Mouse (Mus musculus): ENCODE data around the gene Fbxw4. TPM values are rescaled to one million over a fixed set of nuclear protein-coding genes. Genes with fewer than 3 reads are reported as not detected.
A peak's percentile ranks its signal among the peaks of the same experiment; 100 is the strongest.

The Fbxw4 gene
- polyA plus RNA-seq, 1 experiment from 2014 or later, result 5.9 TPM

DNA sequence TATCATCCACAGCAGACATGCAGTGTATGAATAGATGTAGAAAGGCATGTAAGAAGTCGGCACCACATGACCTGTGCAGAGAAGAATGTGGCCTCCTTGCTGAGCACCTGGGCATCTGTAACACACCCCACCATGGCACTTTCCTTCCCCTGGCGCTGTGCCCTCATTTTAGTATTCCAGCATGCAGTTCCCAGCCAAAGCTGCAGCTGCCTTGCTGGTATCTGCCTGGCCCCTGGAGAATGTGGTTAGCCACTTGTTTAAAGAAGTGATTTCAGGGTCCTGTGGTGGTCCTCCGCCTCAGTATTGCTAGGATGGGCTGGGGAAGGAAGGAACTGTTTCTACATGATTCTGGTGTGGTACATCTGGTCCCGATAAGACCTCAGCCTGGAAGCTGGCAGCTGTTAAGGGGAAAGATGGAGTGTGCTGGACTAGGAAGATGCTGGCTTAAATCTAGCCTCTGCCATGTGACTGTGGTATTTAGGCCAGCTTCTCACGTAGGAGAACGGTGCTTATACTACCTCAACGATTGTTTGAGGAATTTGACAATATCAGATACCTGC is 85.7 kb downstream of the Fbxw4 start:
- peaks cover 3% of the 10 kb centered on the region; the same call in 1 of the 2 replicates for H3K4me1 ChIP-seq (replicated peaks; ENCODE audit: insufficient read depth, low read length)
- no peak overlapping the region for H3K4me3 ChIP-seq (replicated peaks; ENCODE audit: low read depth, low read length)
- H3K27me3 ChIP-seq (ENCODE audit: insufficient read depth, low read length), result no peaks in the 10 kb centered on the region
- TF ChIP-seq CTCF (IDR thresholded peaks at IDR 0.05; ENCODE audit: low read depth), result no peak
- ATAC-seq (replicated peaks; ENCODE audit: low FRiP score, low read depth), result no peak
- H3K9me3 ChIP-seq (replicated peaks; ENCODE audit: low read length), result no peaks in the 10 kb centered on the region
- no peak for DNase-seq (ENCODE audit: low spot score)
- no peak overlapping the region for H3K4me2 ChIP-seq (ENCODE audit: low read length)
- H3K27ac ChIP-seq, result no peak overlapping the region
- peaks cover 25% of the 10 kb centered on the region for H3K36me3 ChIP-seq (ENCODE audit: insufficient read depth, low read length)
- H3K9ac ChIP-seq (ENCODE audit: low read depth, low read length), result no peak overlapping the region
- 77% methylated on average over 7 of the region's 7 CpGs for WGBS

DNA sequence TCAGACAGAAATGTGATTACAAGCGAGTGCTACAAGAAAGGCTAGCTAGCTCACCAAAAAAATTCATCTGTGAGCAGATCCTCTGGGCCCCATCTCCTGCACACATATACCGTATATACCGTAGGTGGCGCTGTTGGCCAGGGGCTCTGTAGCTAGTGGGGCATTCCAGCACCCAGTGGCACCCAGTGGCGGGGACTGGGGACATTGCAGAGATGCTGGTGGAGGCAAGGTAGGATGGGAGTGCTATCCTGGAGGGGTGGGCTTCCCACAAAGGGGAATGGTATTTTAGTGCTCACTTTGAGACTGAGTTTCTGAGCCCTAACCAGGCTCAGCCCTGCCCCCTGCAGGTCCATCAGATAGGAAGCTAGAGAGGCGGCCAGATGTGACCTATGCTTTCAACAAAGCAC is 86.2 kb downstream of the Fbxw4 start:
- ATAC-seq (replicated peaks; ENCODE audit: low FRiP score, low read depth) (peak; percentile 60; the same call in 1 of the 2 replicates), DNase-seq (ENCODE audit: low spot score) (peak; percentile 91)
- Histone ChIP-seq H3K27me3 (ENCODE audit: insufficient read depth, low read length) (no peaks in the 10 kb centered on the region), H3K36me3 (ENCODE audit: insufficient read depth, low read length) (peaks cover 20% of the 10 kb centered on the region), H3K9ac (ENCODE audit: low read depth, low read length) (no peak overlapping the region), H3K4me1 (replicated peaks; ENCODE audit: insufficient read depth, low read length) (peaks cover 3% of the 10 kb centered on the region; the same call in 1 of the 2 replicates), H3K9me3 (replicated peaks; ENCODE audit: low read length) (no peaks in the 10 kb centered on the region), H3K4me3 (replicated peaks; ENCODE audit: low read depth, low read length) (no peak overlapping the region), H3K27ac (no peak overlapping the region), H3K4me2 (ENCODE audit: low read length) (no peak overlapping the region)
- 20% methylated on average over 6 of the region's 6 CpGs for WGBS
- peak; percentile 95 for TF ChIP-seq CTCF (IDR thresholded peaks at IDR 0.05; ENCODE audit: low read depth)

DNA sequence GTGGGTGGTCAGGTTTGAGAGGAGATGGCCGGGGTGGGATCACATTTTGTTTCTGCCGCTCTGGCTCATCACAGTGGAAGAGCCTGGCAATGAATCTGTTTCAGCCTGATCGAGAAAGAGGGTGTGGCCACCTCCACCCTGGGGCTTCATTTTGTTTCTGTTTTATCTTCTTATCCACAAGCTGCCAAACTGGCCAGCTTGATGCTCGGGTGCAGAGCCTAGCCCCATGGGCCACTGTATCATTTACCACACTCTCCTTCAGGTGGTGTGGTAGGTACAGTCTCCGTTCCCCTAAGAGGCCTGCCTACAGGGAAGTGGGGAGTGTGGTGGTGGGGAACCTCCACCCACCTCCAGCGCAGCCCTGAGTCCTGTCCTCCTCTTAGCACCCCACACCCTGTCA is 87.1 kb downstream of the Fbxw4 start:
- Histone ChIP-seq H3K27ac (no peak overlapping the region), H3K4me3 (replicated peaks; ENCODE audit: low read depth, low read length) (no peak overlapping the region), H3K9me3 (replicated peaks; ENCODE audit: low read length) (no peaks in the 10 kb centered on the region), H3K9ac (ENCODE audit: low read depth, low read length) (no peak overlapping the region), H3K36me3 (ENCODE audit: insufficient read depth, low read length) (peaks cover 12% of the 10 kb centered on the region), H3K4me2 (ENCODE audit: low read length) (no peak overlapping the region), H3K4me1 (replicated peaks; ENCODE audit: insufficient read depth, low read length) (peaks cover 3% of the 10 kb centered on the region; the same call in 1 of the 2 replicates), H3K27me3 (ENCODE audit: insufficient read depth, low read length) (no peaks in the 10 kb centered on the region)
- DNase-seq (ENCODE audit: low spot score) (no peak), ATAC-seq (replicated peaks; ENCODE audit: low FRiP score, low read depth) (no peak)
- no peak for TF ChIP-seq CTCF (IDR thresholded peaks at IDR 0.05; ENCODE audit: low read depth)
- WGBS, result 83% methylated on average over 6 of the region's 6 CpGs

DNA sequence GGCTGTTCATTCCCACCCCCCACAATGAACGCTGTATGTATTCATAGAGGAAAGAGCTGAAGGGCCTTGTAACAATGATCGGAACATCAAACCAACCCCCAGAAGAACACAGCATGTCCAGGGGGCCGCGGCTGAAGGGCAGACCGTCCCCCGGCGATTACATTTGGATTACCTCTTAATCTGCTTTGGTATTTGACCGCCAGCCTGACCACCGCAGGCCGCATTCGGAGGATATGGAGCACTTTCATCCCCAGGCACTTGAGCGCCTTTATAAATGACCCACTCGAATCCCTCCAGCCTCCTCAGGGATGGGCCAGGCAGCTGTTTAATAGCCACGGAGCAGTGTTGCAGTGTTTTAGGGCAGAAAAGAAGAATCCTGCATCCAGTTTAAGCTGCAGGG is 92.7 kb downstream of the Fbxw4 start:
- Histone ChIP-seq H3K36me3 (ENCODE audit: insufficient read depth, low read length) (peaks cover 4% of the 10 kb centered on the region; the same call in 1 of the 2 replicates), H3K4me1 (replicated peaks; ENCODE audit: insufficient read depth, low read length) (peaks cover 9% of the 10 kb centered on the region; the same call in 1 of the 2 replicates), H3K9me3 (replicated peaks; ENCODE audit: low read length) (no peaks in the 10 kb centered on the region), H3K4me3 (replicated peaks; ENCODE audit: low read depth, low read length) (no peak overlapping the region), H3K27ac (no peak overlapping the region), H3K27me3 (ENCODE audit: insufficient read depth, low read length) (no peaks in the 10 kb centered on the region), H3K9ac (ENCODE audit: low read depth, low read length) (no peak overlapping the region), H3K4me2 (ENCODE audit: low read length) (no peak overlapping the region)
- ATAC-seq (replicated peaks; ENCODE audit: low FRiP score, low read depth) (no peak), DNase-seq (ENCODE audit: low spot score) (no peak)
- TF ChIP-seq CTCF (IDR thresholded peaks at IDR 0.05; ENCODE audit: low read depth), result no peak
- 69% methylated on average over 14 of the region's 14 CpGs for WGBS

DNA sequence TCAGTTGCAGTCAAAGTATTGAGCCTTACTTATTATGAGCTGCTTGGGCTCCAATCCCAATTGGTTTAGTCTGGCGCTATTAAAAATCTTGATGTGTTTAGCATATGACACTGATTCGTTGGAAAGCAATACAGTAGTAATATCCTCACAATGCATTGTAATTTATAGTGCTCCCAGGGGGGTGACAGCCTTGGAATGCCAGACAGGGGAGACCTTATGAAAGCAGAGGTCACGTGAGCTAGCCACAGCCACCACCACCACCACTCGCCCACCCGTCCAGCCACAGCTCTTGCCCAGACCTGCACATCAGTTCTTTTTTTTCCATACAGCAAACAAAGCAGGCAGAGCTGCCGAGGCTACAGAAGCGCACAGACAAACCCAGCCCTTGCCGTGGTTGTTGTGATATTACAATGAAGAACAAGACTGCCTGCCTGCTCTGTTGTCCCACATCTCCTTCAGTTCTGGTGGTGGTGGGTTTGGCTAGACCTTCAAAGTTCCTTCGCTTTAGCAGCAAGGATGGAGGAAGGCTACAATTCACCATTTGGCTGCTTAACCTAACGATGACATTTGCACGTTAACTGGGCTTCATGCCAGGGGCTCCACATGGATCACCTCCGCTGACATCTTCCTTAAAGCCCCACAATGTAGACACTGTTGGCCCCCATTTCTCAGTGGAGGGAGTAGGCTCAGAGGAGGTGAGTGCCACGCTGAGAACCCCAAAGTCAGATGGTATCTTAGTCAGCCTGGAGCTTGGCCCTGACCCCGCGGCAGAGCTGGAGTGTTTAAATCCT is 94.0 kb downstream of the Fbxw4 start:
- no peak overlapping the region for H3K4me2 ChIP-seq (ENCODE audit: low read length)
- no peak overlapping the region for H3K9ac ChIP-seq (ENCODE audit: low read depth, low read length)
- no peaks in the 10 kb centered on the region for H3K9me3 ChIP-seq (replicated peaks; ENCODE audit: low read length)

DNA sequence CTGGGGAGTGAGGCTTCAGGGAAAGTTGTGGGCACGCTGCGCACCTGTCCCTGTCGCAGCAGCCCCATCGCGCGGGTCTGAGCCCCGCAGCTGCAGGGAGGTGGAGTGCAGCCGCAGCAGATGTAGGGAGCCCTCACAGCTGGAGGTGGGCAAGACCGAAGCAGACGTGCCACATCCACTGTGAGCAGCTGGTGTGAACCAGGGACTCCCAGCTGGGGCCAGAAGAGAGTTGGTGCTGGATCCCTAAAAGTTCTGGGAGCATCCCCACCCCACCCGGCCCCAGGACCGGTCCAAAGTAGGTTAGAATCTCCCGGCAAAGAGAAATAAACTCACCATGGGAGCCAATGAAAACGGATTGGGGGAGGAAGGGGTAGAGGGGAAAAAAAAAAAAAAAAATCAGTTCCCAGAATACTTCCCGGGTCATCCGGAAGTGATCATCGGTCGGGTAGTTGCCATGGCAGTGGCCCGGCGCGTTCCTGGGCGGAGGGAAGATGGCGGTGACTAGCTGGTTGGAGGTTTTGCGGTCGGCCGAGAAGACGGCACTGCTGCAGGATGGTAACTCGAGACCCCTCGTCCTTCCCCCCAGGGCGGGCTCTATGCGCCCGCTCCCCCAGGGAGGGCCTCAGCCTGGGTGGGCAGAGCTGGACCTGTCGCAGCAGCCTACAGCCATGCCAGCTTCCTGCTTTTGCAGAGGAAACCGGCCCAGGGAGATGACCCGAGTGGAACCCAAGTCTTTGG is 99.8 kb downstream of the Fbxw4 start, which contains the start of the genes Poll and Gm17018:
Poll (minus strand) TSS at position 379 of the 738 bp plus-strand sequence.
Gm17018 (plus strand) TSS at position 463 of the 738 bp plus-strand sequence.
- Histone ChIP-seq H3K9ac (ENCODE audit: low read depth, low read length) (peak within 1 kb of the TSS; percentile 78), H3K9me3 (replicated peaks; ENCODE audit: low read length) (no peaks in the 10 kb centered on the region), H3K4me1 (replicated peaks; ENCODE audit: insufficient read depth, low read length) (peaks cover 5% of the 10 kb centered on the region), H3K4me2 (ENCODE audit: low read length) (peak within 1 kb of the TSS; percentile 96), H3K36me3 (ENCODE audit: insufficient read depth, low read length) (no peaks in the 10 kb centered on the region), H3K4me3 (replicated peaks; ENCODE audit: low read depth, low read length) (peak within 1 kb of the TSS; percentile 66), H3K27me3 (ENCODE audit: insufficient read depth, low read length) (no peaks in the 10 kb centered on the region), H3K27ac (peak within 1 kb of the TSS; percentile 52; the same call in 1 of the 2 replicates)
- under 1% methylated on average over 35 of the region's 35 CpGs for WGBS
- TF ChIP-seq CTCF (IDR thresholded peaks at IDR 0.05; ENCODE audit: low read depth), result no peak
- DNase-seq (ENCODE audit: low spot score) (peak; percentile 93), ATAC-seq (replicated peaks; ENCODE audit: low FRiP score, low read depth) (peak; percentile 85)

More for the DNA sequence above, 94.0 kb downstream of the Fbxw4 start:
- WGBS, result 46% methylated on average over 15 of the region's 15 CpGs
- no peak overlapping the region for H3K4me3 ChIP-seq (replicated peaks; ENCODE audit: low read depth, low read length)
- ATAC-seq (replicated peaks; ENCODE audit: low FRiP score, low read depth) (no peak), DNase-seq (ENCODE audit: low spot score) (no peak)
- no peak overlapping the region for H3K27ac ChIP-seq
- no peaks in the 10 kb centered on the region for H3K27me3 ChIP-seq (ENCODE audit: insufficient read depth, low read length)
- peaks cover 9% of the 10 kb centered on the region; the same call in 1 of the 2 replicates for H3K4me1 ChIP-seq (replicated peaks; ENCODE audit: insufficient read depth, low read length)
- H3K36me3 ChIP-seq (ENCODE audit: insufficient read depth, low read length), result peaks cover 4% of the 10 kb centered on the region; the same call in 1 of the 2 replicates
- TF ChIP-seq CTCF (IDR thresholded peaks at IDR 0.05; ENCODE audit: low read depth), result no peak
